Mouse (Mus musculus): ENCODE measurements around the gene H2-DMb2. TPM values are rescaled to one million over a fixed set of nuclear protein-coding genes. Genes with fewer than 3 reads are reported as not detected.

The H2-DMb2 gene
- total RNA-seq, 2 experiments from 2014 or later, result 1.0 to 1.1 TPM

- intact Hi-C loops (cut with DNase I), result no loop called here
- DNase-seq (ENCODE audit: low spot score in 2 of 2), result peak in 1 of 2 experiments; percentile 21
Measured at GRCm38 (mm10) chr17:34164202-34164895, 21.2 kb downstream of the H2-DMb2 start.

- intact Hi-C loops (cut with DNase I), result no loop called here
Measured at GRCm38 (mm10) chr17:34165033-34165730, 22.1 kb downstream of the H2-DMb2 start.

GRCm38 (mm10) chr17:34169279-34169678 is 26.2 kb downstream of the H2-DMb2 start:
- intact Hi-C loops (cut with DNase I), result loop anchor here (1.0 to 2.0 kb wide), 2 partner anchors 68 to 91 kb away; no protein-coding TSS in a partner anchor
- peak; percentile 38 to 48 for DNase-seq (ENCODE audit: low spot score in 2 of 2)

More at GRCm38 (mm10) chr17:34165033-34165730, 22.1 kb downstream of the H2-DMb2 start:
- DNase-seq (ENCODE audit: low spot score in 2 of 2), result no peak

GRCm38 (mm10) chr17:34170487-34170876 is 27.4 kb downstream of the H2-DMb2 start:
- intact Hi-C loops (cut with DNase I), result loop anchor here (2.0 to 10.0 kb wide), 4 partner anchors 34 to 242 kb away; no protein-coding TSS in a partner anchor
- DNase-seq (ENCODE audit: low spot score in 2 of 2), result no peak

GRCm38 (mm10) chr17:34170877-34171498 is 27.9 kb downstream of the H2-DMb2 start:
- DNase-seq (ENCODE audit: low spot score in 2 of 2), result peak; percentile 82 to 90
- intact Hi-C loops (cut with DNase I), result loop anchor here (2.0 to 10.0 kb wide), 4 partner anchors 34 to 241 kb away; no protein-coding TSS in a partner anchor

GRCm38 (mm10) chr17:34172528-34172927 is 29.4 kb downstream of the H2-DMb2 start:
- DNase-seq (ENCODE audit: low spot score in 2 of 2), result no peak
- intact Hi-C loops (cut with DNase I), result loop anchor here (5.0 to 10.0 kb wide), 2 partner anchors 172 to 240 kb away; no protein-coding TSS in a partner anchor

- DNase-seq (ENCODE audit: low spot score in 2 of 2), result no peak
- intact Hi-C loops (cut with DNase I), result loop anchor here (5.0 to 10.0 kb wide), 2 partner anchors 171 to 238 kb away; no protein-coding TSS in a partner anchor
Measured at GRCm38 (mm10) chr17:34174075-34174474, 31.0 kb downstream of the H2-DMb2 start.

- intact Hi-C loops (cut with DNase I), result loop anchor here (10.0 kb wide), 1 partner anchor 168 kb away; no protein-coding TSS in a partner anchor
- DNase-seq (ENCODE audit: low spot score in 2 of 2), result no peak
Measured at GRCm38 (mm10) chr17:34177179-34177578, 34.1 kb downstream of the H2-DMb2 start.

GRCm38 (mm10) chr17:34179019-34179418 is 35.9 kb downstream of the H2-DMb2 start:
- DNase-seq (ENCODE audit: low spot score in 2 of 2), result no peak
- intact Hi-C loops (cut with DNase I), result loop anchor here (10.0 kb wide), 1 partner anchor 166 kb away; no protein-coding TSS in a partner anchor

- intact Hi-C loops (cut with DNase I), result loop anchor here (10.0 kb wide), 1 partner anchor 165 kb away; no protein-coding TSS in a partner anchor
- no peak for DNase-seq (ENCODE audit: low spot score in 2 of 2)
Measured at GRCm38 (mm10) chr17:34179913-34180859, 37.1 kb downstream of the H2-DMb2 start.

- DNase-seq (ENCODE audit: low spot score in 2 of 2), result no peak
Measured at GRCm38 (mm10) chr17:34183564-34184219, 40.6 kb downstream of the H2-DMb2 start.

GRCm38 (mm10) chr17:34185526-34185925 is 42.4 kb downstream of the H2-DMb2 start:
- intact Hi-C loops (cut with DNase I), result no loop called here
- DNase-seq (ENCODE audit: low spot score in 2 of 2), result no peak

More at GRCm38 (mm10) chr17:34183564-34184219, 40.6 kb downstream of the H2-DMb2 start:
- intact Hi-C loops (cut with DNase I), result no loop called here

GRCm38 (mm10) chr17:34186885-34187260 is 43.8 kb downstream of the H2-DMb2 start:
- no peak for DNase-seq (ENCODE audit: low spot score in 2 of 2)
- intact Hi-C loops (cut with DNase I), result no loop called here

- intact Hi-C loops (cut with DNase I), result no loop called here
- peak; percentile 96 to 97 for DNase-seq (ENCODE audit: low spot score in 2 of 2)
Measured at GRCm38 (mm10) chr17:34187261-34187916, 44.3 kb downstream of the H2-DMb2 start, which contains the start of the genes Tap1 and Psmb9. Gene Tap1 (plus strand): TSS chr17:34187553. Gene Psmb9 (minus strand): TSS chr17:34187764.

GRCm38 (mm10) chr17:34188010-34188409 is 44.9 kb downstream of the H2-DMb2 start:
- intact Hi-C loops (cut with DNase I), result no loop called here
- no peak for DNase-seq (ENCODE audit: low spot score in 2 of 2)

- intact Hi-C loops (cut with DNase I), result no loop called here
- no peak for DNase-seq (ENCODE audit: low spot score in 2 of 2)
Measured at GRCm38 (mm10) chr17:34188986-34189385, 45.9 kb downstream of the H2-DMb2 start.

- no peak for DNase-seq (ENCODE audit: low spot score in 2 of 2)
Measured at GRCm38 (mm10) chr17:34192852-34193251, 49.7 kb downstream of the H2-DMb2 start.

More at GRCm38 (mm10) chr17:34192852-34193251, 49.7 kb downstream of the H2-DMb2 start:
- intact Hi-C loops (cut with DNase I), result no loop called here

Measured in left cerebral cortex, postnatal 14 days (tissue).